Mouse (Mus musculus) left cerebral cortex, adult 11 months (tissue): ENCODE measurements around the gene Eef1e1.
"Not testable (repeated sequence)": the region's sequence is repeated elsewhere in the genome, so short reads cannot be mapped to it uniquely, and the experiment has no call there.

Experiments
- DNase-seq: peaks from one replicate; pipeline ENCODE4 v3.0.0; 2022; ENCODE audit warnings: low spot score

Eef1e1 gene

GRCm38 (mm10) chr13:38658528-38659280 lies at the start of gene Eef1e1:
Gene Eef1e1 (minus strand): TSS chr13:38659058.
- DNase-seq, result peak; percentile 92

- no peak for DNase-seq
Observed at GRCm38 (mm10) chr13:38690845-38691244, 32.0 kb upstream of the Eef1e1 start.

- DNase-seq, result no peak
Observed at GRCm38 (mm10) chr13:38690028-38690427, 31.2 kb upstream of the Eef1e1 start.

GRCm38 (mm10) chr13:38688761-38689160 lies 29.9 kb upstream of the Eef1e1 start:
- no peak for DNase-seq

GRCm38 (mm10) chr13:38672336-38672735 lies 13.5 kb upstream of the Eef1e1 start:
- DNase-seq, result no peak

- DNase-seq, result not testable (repeated sequence)
Observed at GRCm38 (mm10) chr13:38671451-38671850, 12.6 kb upstream of the Eef1e1 start.

- DNase-seq, result no peak
Observed at GRCm38 (mm10) chr13:38670051-38670450, 11.2 kb upstream of the Eef1e1 start.

- no peak for DNase-seq
Observed at GRCm38 (mm10) chr13:38668514-38668913, 9.7 kb upstream of the Eef1e1 start.

GRCm38 (mm10) chr13:38664753-38665152 lies 5.9 kb upstream of the Eef1e1 start:
- DNase-seq, result no peak

- no peak for DNase-seq
Observed at GRCm38 (mm10) chr13:38659524-38660136, 772 bp upstream of the Eef1e1 start.

GRCm38 (mm10) chr13:38657865-38658264 lies 993 bp downstream of the Eef1e1 start:
- DNase-seq, result no peak

GRCm38 (mm10) chr13:38650292-38650691 lies 8.6 kb downstream of the Eef1e1 start:
- no peak for DNase-seq

- no peak for DNase-seq
Observed at GRCm38 (mm10) chr13:38649069-38649468, 9.8 kb downstream of the Eef1e1 start.

GRCm38 (mm10) chr13:38641414-38641813 lies 17.4 kb downstream of the Eef1e1 start:
- no peak for DNase-seq

- DNase-seq, result no peak
Observed at GRCm38 (mm10) chr13:38640961-38641360, 17.9 kb downstream of the Eef1e1 start.

- DNase-seq, result no peak
Observed at GRCm38 (mm10) chr13:38638694-38639093, 20.2 kb downstream of the Eef1e1 start.

- DNase-seq, result peak; percentile 85
Observed at GRCm38 (mm10) chr13:38634800-38635269, 24.0 kb downstream of the Eef1e1 start, which contains the start of gene Bloc1s5. Gene Bloc1s5 (minus strand): TSS chr13:38635109.

GRCm38 (mm10) chr13:38634256-38634799 lies 24.5 kb downstream of the Eef1e1 start:
- DNase-seq, result peak; percentile 66

- no peak for DNase-seq
Observed at GRCm38 (mm10) chr13:38633287-38634000, 25.4 kb downstream of the Eef1e1 start.

GRCm38 (mm10) chr13:38632556-38632955 lies 26.3 kb downstream of the Eef1e1 start:
- no peak for DNase-seq

- no peak for DNase-seq
Observed at GRCm38 (mm10) chr13:38626229-38626525, 32.7 kb downstream of the Eef1e1 start.

- no peak for DNase-seq
Observed at GRCm38 (mm10) chr13:38625492-38626228, 33.2 kb downstream of the Eef1e1 start.
